Mouse (Mus musculus) CD4-positive, CD25-positive, alpha-beta regulatory T cell, adult 4 months (primary cell): ENCODE measurements around the gene Ppp4r1. TPM values are rescaled to one million over a fixed set of nuclear protein-coding genes. Genes with fewer than 3 reads are reported as not detected.

Experiments used
- ATAC-seq: one replicate; pipeline ENCODE4 v1.8.0; 2017
- polyA plus RNA-seq, 2 experiments: library from polyadenylated mRNA; unstranded; fragments of 100-300 nt; shearing (Covaris generic); gene quantifications; one replicate each; pipeline ENCODE4 v1.2.1; 2017

Gene Ppp4r1
- polyA plus RNA-seq, 2 experiments from 2014 or later: 25.1 to 30.4 TPM

- no peak for ATAC-seq
Measured at GRCm38 (mm10) chr17:65805966-65806365, 23.6 kb downstream of the Ppp4r1 start.

GRCm38 (mm10) chr17:65806416-65806815 is 24.0 kb downstream of the Ppp4r1 start:
- no peak for ATAC-seq

GRCm38 (mm10) chr17:65811032-65811431 is 28.7 kb downstream of the Ppp4r1 start:
- no peak for ATAC-seq

GRCm38 (mm10) chr17:65813763-65814162 is 31.4 kb downstream of the Ppp4r1 start:
- ATAC-seq: no peak

GRCm38 (mm10) chr17:65820197-65820596 is 37.8 kb downstream of the Ppp4r1 start:
- no peak for ATAC-seq

- no peak for ATAC-seq
Measured at GRCm38 (mm10) chr17:65822423-65822822, 40.0 kb downstream of the Ppp4r1 start.

GRCm38 (mm10) chr17:65824246-65824645 is 41.9 kb downstream of the Ppp4r1 start:
- no peak for ATAC-seq

- peak; percentile 67 for ATAC-seq
Measured at GRCm38 (mm10) chr17:65826257-65826656, 43.9 kb downstream of the Ppp4r1 start.

GRCm38 (mm10) chr17:65827119-65827840 is 44.9 kb downstream of the Ppp4r1 start:
- ATAC-seq: no peak

GRCm38 (mm10) chr17:65827904-65828303 is 45.5 kb downstream of the Ppp4r1 start:
- no peak for ATAC-seq

- no peak for ATAC-seq
Measured at GRCm38 (mm10) chr17:65828951-65829350, 46.6 kb downstream of the Ppp4r1 start.

GRCm38 (mm10) chr17:65830216-65830863 is 48.0 kb downstream of the Ppp4r1 start:
- ATAC-seq: no peak

- ATAC-seq: no peak
Measured at GRCm38 (mm10) chr17:65833891-65834290, 51.5 kb downstream of the Ppp4r1 start.

- ATAC-seq: no peak
Measured at GRCm38 (mm10) chr17:65836746-65837145, 54.4 kb downstream of the Ppp4r1 start.

- ATAC-seq: no peak
Measured at GRCm38 (mm10) chr17:65839541-65840256, 57.3 kb downstream of the Ppp4r1 start.

GRCm38 (mm10) chr17:65842669-65843381 is 60.5 kb downstream of the Ppp4r1 start:
- ATAC-seq: no peak

GRCm38 (mm10) chr17:65845423-65845822 is 63.0 kb downstream of the Ppp4r1 start:
- no peak for ATAC-seq

GRCm38 (mm10) chr17:65847694-65848449 is 65.5 kb downstream of the Ppp4r1 start:
- no peak for ATAC-seq

GRCm38 (mm10) chr17:65850487-65850886 is 68.1 kb downstream of the Ppp4r1 start:
- no peak for ATAC-seq

- no peak for ATAC-seq
Measured at GRCm38 (mm10) chr17:65851749-65852148, 69.4 kb downstream of the Ppp4r1 start.

GRCm38 (mm10) chr17:65853326-65853725 is 71.0 kb downstream of the Ppp4r1 start:
- ATAC-seq: no peak

GRCm38 (mm10) chr17:65854006-65854405 is 71.6 kb downstream of the Ppp4r1 start:
- no peak for ATAC-seq
